Mouse (Mus musculus): ENCODE measurements around the gene Txndc12. TPM values are rescaled to one million over a fixed set of nuclear protein-coding genes. Genes with fewer than 3 reads are reported as not detected.

Txndc12 gene
- polyA plus RNA-seq, 1 experiment from 2014 or later = 122 TPM

- no peaks in the 10 kb centered on the region for H3K9me3 ChIP-seq (replicated peaks)
- H3K4me2 ChIP-seq = no peak overlapping the region
- no peaks in the 10 kb centered on the region for H3K36me3 ChIP-seq
- H3K4me1 ChIP-seq (replicated peaks) = peaks cover 12% of the 10 kb centered on the region; the same call in 1 of the 2 replicates
- ATAC-seq (replicated peaks; ENCODE audit: insufficient number of reproducible peaks, insufficient read depth, low FRiP score, low read depth) = no peak
- no peaks in the 10 kb centered on the region for H3K27me3 ChIP-seq
- no peak overlapping the region for H3K9ac ChIP-seq
- WGBS = 91% methylated on average over 9 of the region's 9 CpGs
- no peak overlapping the region for H3K4me3 ChIP-seq
- H3K27ac ChIP-seq = no peak overlapping the region
Observed at GRCm38 (mm10) chr4:108902886-108903285, 68.5 kb downstream of the Txndc12 start.

GRCm38 (mm10) chr4:108903346-108903745, 68.9 kb downstream of the Txndc12 start:
- Histone ChIP-seq H3K4me1 (replicated peaks) (peaks cover 12% of the 10 kb centered on the region; the same call in 1 of the 2 replicates), H3K36me3 (no peaks in the 10 kb centered on the region), H3K4me2 (no peak overlapping the region), H3K9ac (no peak overlapping the region), H3K27ac (no peak overlapping the region), H3K9me3 (replicated peaks) (no peaks in the 10 kb centered on the region), H3K4me3 (no peak overlapping the region), H3K27me3 (no peaks in the 10 kb centered on the region)
- ATAC-seq (replicated peaks; ENCODE audit: insufficient number of reproducible peaks, insufficient read depth, low FRiP score, low read depth) = no peak
- WGBS = 89% methylated on average over 9 of the region's 9 CpGs

- H3K27me3 ChIP-seq = no peaks in the 10 kb centered on the region
- WGBS = 65% methylated on average over 6 of the region's 6 CpGs
- H3K27ac ChIP-seq = no peak overlapping the region
- H3K4me2 ChIP-seq = no peak overlapping the region
- no peaks in the 10 kb centered on the region for H3K9me3 ChIP-seq (replicated peaks)
- no peak overlapping the region for H3K9ac ChIP-seq
- no peak for ATAC-seq (replicated peaks; ENCODE audit: insufficient number of reproducible peaks, insufficient read depth, low FRiP score, low read depth)
- H3K36me3 ChIP-seq = no peaks in the 10 kb centered on the region
- H3K4me3 ChIP-seq = no peak overlapping the region
- peaks cover 12% of the 10 kb centered on the region; the same call in 1 of the 2 replicates for H3K4me1 ChIP-seq (replicated peaks)
Observed at GRCm38 (mm10) chr4:108904076-108904475, 69.7 kb downstream of the Txndc12 start.

- H3K27me3 ChIP-seq = no peaks in the 10 kb centered on the region
- no peak overlapping the region for H3K9ac ChIP-seq
- H3K27ac ChIP-seq = no peak overlapping the region
- H3K4me1 ChIP-seq (replicated peaks) = peaks cover 8% of the 10 kb centered on the region; the same call in 1 of the 2 replicates
- ATAC-seq (replicated peaks; ENCODE audit: insufficient number of reproducible peaks, insufficient read depth, low FRiP score, low read depth) = no peak
- no peaks in the 10 kb centered on the region for H3K36me3 ChIP-seq
- H3K4me3 ChIP-seq = no peak overlapping the region
- no peaks in the 10 kb centered on the region for H3K9me3 ChIP-seq (replicated peaks)
- H3K4me2 ChIP-seq = no peak overlapping the region
- WGBS = 79% methylated on average over 10 of the region's 10 CpGs
Observed at GRCm38 (mm10) chr4:108904790-108905189, 70.4 kb downstream of the Txndc12 start.

- H3K9me3 ChIP-seq (replicated peaks) = no peaks in the 10 kb centered on the region
- peaks cover 8% of the 10 kb centered on the region; the same call in 1 of the 2 replicates for H3K4me1 ChIP-seq (replicated peaks)
- 23% methylated on average over 6 of the region's 6 CpGs for WGBS
- H3K36me3 ChIP-seq = no peaks in the 10 kb centered on the region
- ATAC-seq (replicated peaks; ENCODE audit: insufficient number of reproducible peaks, insufficient read depth, low FRiP score, low read depth) = no peak
- no peak overlapping the region for H3K4me3 ChIP-seq
- no peak overlapping the region for H3K27ac ChIP-seq
- H3K4me2 ChIP-seq = no peak overlapping the region
- H3K27me3 ChIP-seq = no peaks in the 10 kb centered on the region
- no peak overlapping the region for H3K9ac ChIP-seq
Observed at GRCm38 (mm10) chr4:108905859-108906258, 71.5 kb downstream of the Txndc12 start.

- H3K4me1 ChIP-seq (replicated peaks) = peaks cover 8% of the 10 kb centered on the region; the same call in 1 of the 2 replicates
- no peaks in the 10 kb centered on the region for H3K9me3 ChIP-seq (replicated peaks)
- H3K4me2 ChIP-seq = no peak overlapping the region
- no peak overlapping the region for H3K27ac ChIP-seq
- no peak overlapping the region for H3K9ac ChIP-seq
- no peaks in the 10 kb centered on the region for H3K27me3 ChIP-seq
- H3K4me3 ChIP-seq = no peak overlapping the region
- ATAC-seq (replicated peaks; ENCODE audit: insufficient number of reproducible peaks, insufficient read depth, low FRiP score, low read depth) = no peak
- no peaks in the 10 kb centered on the region for H3K36me3 ChIP-seq
Observed at GRCm38 (mm10) chr4:108907475-108907874, 73.1 kb downstream of the Txndc12 start.

GRCm38 (mm10) chr4:108909872-108910425, 75.5 kb downstream of the Txndc12 start:
- WGBS = 31% methylated on average over 8 of the region's 8 CpGs
- H3K4me2 ChIP-seq = no peak overlapping the region
- no peak overlapping the region for H3K27ac ChIP-seq
- H3K27me3 ChIP-seq = no peaks in the 10 kb centered on the region
- no peaks in the 10 kb centered on the region for H3K9me3 ChIP-seq (replicated peaks)
- ATAC-seq (replicated peaks; ENCODE audit: insufficient number of reproducible peaks, insufficient read depth, low FRiP score, low read depth) = no peak
- no peak overlapping the region for H3K9ac ChIP-seq
- peaks cover 11% of the 10 kb centered on the region for H3K4me1 ChIP-seq (replicated peaks)
- no peak overlapping the region for H3K4me3 ChIP-seq
- no peaks in the 10 kb centered on the region for H3K36me3 ChIP-seq

Other genes with a start within 250 kb of the Txndc12 start
- gene Cc2d1b, start 214.7 kb upstream of the Txndc12 start, polyA plus RNA-seq (2015; fragmentation: Nextera tagmentation; extraction: Ambion mirVana) = 15.9 and 18.9 TPM in 2 replicates
- gene 3110021N24Rik, start 115.0 kb upstream of the Txndc12 start, polyA plus RNA-seq (2015; fragmentation: Nextera tagmentation; extraction: Ambion mirVana) = 1.0 and 1.8 TPM in 2 replicates
- 2.8 and 3.0 TPM in 2 replicates for gene Zfyve9, start 53.8 kb upstream of the Txndc12 start, polyA plus RNA-seq (2015; fragmentation: Nextera tagmentation; extraction: Ambion mirVana)
- gene Btf3l4, start 987 bp upstream of the Txndc12 start, polyA plus RNA-seq (2015; fragmentation: Nextera tagmentation; extraction: Ambion mirVana) = 135 and 166 TPM in 2 replicates
- gene Kti12, start 13.2 kb downstream of the Txndc12 start, polyA plus RNA-seq (2015; fragmentation: Nextera tagmentation; extraction: Ambion mirVana) = 21.3 and 28.2 TPM in 2 replicates
- gene A730015C16Rik, start 14.0 kb downstream of the Txndc12 start, polyA plus RNA-seq (2015; fragmentation: Nextera tagmentation; extraction: Ambion mirVana) = 1.3 and 1.8 TPM in 2 replicates
- gene Rab3b, start 44.5 kb downstream of the Txndc12 start, polyA plus RNA-seq (2015; fragmentation: Nextera tagmentation; extraction: Ambion mirVana) = 4.5 and 11.2 TPM in 2 replicates
- gene Nrd1, start 166.1 kb downstream of the Txndc12 start, polyA plus RNA-seq (2015; fragmentation: Nextera tagmentation; extraction: Ambion mirVana) = 44.6 and 51.8 TPM in 2 replicates